Mouse (Mus musculus): ENCODE measurements around the gene Tpbpa.
"Not testable (repeated sequence)": the region's sequence is repeated elsewhere in the genome, so short reads cannot be mapped to it uniquely, and the experiment has no call there.

Gene Tpbpa

DNA sequence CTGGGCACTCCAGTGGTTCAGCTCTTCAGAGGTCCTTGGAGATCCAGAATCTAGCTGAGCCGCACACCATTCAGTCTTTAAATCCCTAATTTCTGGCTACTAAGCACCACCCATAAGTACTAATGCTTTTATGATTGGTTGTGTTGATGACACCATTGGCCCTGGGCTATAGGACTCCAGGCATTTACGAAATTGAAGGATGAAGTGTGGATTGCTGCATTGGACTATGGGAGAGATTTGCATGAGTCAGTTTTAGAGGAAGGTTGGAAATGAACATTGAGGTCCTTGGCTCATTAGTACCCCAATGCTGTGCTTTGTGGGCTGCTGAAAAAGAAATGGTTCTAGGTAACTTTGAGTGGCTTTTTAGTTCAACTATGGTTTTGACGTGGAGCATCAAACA is at the start of gene Tpbpa:
TSS of gene Tpbpa (minus strand) at position 101 of the 400 bp plus-strand sequence.
- DNase-seq, result not testable (repeated sequence)

DNA sequence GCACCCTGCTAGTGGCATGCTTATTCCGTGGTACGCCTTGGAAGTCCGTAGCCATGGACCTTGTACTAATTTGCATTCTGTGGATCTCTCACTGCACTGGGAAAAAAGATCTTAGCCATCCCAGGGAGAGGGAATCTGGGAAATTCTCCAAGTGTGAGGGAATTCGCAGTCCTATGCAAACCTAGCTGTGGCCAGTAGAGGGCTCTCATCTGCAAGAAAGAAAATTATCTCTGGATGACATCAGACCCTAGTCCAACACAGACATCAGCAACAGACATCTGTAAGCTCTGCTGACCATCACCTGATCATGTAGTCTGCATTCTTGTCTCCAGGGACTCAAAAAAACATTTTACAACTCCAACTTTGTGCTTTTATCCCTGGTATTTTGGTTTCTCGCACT is 45.1 kb upstream of the Tpbpa start:
- DNase-seq, result not testable (repeated sequence)

DNA sequence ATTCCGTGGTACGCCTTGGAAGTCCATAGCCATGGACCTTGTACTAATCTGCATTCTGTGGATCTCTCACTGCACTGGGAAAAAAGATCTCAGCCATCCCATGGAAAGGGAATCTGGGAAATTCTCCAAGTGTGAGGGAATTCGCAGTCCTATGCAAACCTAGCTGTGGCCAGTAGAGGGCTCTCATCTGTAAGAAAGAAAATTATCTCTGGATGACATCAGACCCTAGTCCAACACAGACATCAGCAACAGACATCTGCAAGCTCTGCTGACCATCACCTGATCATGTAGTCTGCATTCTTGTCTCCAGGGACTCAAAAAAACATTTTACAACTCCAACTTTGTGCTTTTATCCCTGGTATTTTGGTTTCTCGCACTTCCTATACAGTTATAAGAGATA is 30.5 kb upstream of the Tpbpa start:
- DNase-seq, result not testable (repeated sequence)

DNA sequence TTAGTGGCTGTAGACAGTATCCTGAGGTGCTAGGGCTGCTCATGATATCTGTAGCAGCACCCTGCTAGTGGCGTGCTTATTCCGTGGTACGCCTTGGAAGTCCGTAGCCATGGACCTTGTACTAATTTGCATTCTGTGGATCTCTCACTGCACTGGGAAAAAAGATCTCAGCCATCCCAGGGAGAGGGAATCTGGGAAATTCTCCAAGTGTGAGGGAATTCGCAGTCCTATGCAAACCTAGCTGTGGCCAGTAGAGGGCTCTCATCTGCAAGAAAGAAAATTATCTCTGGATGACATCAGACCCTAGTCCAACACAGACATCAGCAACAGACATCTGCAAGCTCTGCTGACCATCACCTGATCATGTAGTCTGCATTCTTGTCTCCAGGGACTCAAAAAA is 22.2 kb upstream of the Tpbpa start:
- not testable (repeated sequence) for DNase-seq

DNA sequence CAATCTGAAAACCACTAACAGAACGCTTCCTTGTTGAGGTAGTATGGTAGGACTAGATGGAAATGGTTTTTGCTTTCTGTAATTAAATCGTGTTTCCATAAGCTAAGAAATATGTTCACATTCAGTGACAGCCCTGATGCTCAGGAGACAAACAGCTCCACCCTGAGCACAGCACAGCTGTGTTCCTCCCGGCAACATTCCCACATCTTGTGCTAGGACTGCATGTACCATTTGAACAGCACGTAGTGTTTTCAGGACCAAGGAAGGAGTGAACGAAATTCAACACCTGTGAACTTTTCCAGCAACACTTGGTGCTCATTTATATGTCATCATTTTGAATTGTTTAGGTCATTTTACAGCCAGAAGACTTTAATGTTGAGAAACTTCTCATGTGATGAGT is 19.9 kb upstream of the Tpbpa start:
- DNase-seq, result no peak

DNA sequence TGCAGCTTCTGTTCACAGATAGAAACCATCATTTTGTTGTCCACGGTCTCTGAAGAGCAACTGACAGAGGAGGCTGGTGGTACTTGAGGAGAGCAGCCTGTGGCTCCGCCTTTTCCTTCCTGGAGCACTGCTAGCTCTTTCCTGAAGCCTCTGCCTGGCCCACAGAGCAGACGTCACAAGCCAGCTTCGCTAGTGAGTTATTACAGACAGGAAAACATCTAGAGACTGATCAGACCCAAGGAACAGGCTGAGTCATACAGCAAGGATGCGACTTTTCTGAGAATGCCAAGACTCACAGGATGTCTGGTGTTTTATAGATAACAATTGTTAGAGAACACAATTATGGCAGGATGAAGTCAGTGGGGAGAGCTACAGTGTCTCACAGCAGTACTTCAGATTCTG is 5.3 kb downstream of the Tpbpa start, which contains the start of the genes Gm49391 and Ctla2a:
TSS of gene Gm49391 (minus strand) at position 72 of the 402 bp plus-strand sequence.
TSS of gene Ctla2a (minus strand) at position 126 of the 402 bp plus-strand sequence.
- no peak for DNase-seq

DNA sequence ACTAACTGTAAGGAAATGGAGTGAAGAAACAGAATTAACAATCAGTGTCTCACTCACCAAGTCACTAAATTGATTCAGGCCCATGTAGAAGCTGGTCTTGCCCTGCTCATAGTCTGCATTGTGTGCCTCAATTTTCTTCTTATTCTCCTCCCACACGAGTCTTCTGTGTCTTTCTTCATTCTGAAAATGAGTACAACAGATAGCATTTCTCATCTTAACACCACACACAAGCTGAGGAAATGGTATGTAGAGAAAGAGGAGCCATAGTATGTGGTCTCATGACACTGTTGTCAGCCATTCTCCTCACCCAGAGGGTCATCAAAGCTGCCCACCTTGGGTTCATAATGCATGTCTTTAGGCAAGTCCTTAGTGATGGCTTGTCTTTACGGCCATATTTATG is 6.3 kb downstream of the Tpbpa start, which contains the start of gene Gm49393:
TSS of gene Gm49393 (minus strand) at position 101 of the 400 bp plus-strand sequence.
- not testable (repeated sequence) for DNase-seq

DNA sequence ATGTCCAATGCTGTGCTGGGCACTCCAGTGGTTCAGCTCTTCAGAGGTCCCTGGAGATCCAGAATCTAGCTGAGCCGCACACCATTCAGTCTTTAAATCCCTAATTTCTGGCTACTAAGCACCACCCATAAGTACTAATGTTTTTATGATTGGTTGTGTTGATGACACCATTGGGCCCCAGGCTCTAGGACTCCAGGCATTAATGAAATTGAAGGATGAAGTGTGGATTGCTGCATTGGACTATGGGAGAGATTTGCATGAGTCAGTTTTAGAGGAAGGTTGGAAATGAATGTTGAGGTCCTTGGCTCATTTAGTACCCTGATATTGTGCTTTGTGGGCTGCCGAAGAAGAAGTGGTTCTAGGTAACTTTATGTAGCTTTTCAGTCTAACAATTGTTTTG is 37.0 kb downstream of the Tpbpa start, which contains the start of gene Tpbpb:
TSS of gene Tpbpb (minus strand) at position 101 of the 400 bp plus-strand sequence.
- DNase-seq, result not testable (repeated sequence)

DNA sequence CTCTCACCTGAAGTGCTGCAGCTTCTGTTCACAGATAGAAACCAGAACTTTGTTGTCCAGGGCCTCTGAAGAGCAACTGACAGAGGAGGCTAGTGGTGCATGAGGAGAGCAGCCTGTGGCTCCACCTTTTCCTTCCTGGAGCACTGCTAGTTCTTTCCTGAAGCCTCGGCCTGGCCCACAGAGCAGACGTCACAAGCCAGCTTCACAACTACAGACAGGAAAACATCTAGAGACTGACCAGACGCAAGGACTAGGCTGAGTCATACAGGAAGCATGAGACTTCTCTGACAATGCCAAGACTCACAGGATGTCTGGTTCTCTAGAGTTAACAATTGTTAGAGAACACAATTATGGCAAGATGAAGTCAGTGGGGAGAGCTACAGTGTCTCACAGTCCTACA is 44.5 kb downstream of the Tpbpa start, which contains the start of gene Ctla2b:
TSS of gene Ctla2b (minus strand) at position 120 of the 400 bp plus-strand sequence.
- no peak for DNase-seq

DNA sequence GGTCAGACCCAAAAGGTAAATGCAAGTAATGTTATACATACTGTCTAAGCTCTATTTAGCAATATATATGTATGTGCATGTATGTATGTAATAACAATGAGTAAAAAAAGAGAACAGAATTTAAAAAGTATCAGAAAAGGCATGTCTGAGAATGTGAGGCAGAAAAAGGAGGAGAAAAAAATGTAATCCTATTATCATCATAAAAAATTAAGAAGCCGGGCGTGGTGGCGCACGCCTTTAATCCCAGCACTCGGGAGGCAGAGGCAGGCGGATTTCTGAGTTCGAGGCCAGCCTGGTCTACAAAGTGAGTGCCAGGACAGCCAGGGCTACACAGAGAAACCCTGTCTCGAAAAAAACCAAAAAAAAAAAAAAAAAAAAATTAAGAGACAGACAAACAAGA is 45.0 kb downstream of the Tpbpa start, which contains the start of gene Gm49392:
TSS of gene Gm49392 (minus strand) at position 101 of the 400 bp plus-strand sequence.
- not testable (repeated sequence) for DNase-seq

DNA sequence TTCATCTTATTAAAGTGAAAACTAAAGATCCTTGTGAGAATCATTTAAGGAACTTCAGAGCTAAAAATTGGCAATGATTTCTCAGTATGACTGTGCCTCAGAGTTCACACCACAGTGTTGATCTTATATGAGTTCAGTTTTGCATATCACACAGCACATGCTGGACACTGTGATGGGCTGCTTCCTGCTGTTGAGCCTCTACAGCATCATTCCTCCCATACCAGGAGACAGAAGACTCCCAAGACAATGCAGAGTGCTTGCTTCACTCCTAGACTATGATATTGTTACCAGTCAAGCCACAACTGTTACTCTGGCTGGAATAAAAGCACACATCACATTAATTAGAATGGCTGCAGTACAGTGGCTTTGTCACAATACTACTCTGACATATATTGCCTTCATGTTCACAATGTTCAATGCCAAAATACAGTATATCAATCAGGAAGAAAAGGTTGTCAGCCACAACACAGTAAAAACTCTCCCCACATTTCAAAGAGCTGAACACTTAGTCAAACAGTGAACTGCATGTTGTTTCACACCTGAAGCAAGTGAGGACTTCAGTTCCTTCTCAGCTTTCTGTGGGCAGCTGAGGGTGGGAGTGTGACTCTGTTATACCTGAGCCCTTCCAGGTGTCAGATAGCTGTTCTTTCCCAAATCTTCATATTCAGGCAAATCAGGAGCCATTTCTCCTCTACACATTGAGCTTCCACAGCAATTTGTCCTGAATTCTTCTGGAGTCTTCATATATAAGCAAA is 46.2 kb downstream of the Tpbpa start:
- no peak for DNase-seq

DNA sequence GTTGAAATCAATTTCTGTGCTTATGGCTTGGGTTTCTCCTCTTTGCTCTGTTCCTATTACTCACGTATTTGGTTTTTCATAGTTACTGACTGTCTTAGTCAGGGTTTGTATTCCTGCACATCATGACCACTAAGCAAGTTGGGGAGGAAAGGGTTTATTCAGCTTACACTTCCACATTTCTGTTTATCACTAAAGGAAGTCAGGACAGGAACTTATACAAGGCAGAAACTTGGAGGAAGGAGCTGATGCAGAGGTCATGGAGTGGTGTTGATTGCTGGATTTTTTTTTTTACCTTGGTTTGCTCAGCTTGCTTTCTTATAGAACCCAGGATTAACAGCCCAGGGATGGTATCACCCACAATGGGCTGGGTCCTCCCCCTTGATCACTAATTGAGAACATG is 49.5 kb downstream of the Tpbpa start:
- no peak for DNase-seq
